Mouse (Mus musculus) heart, adult 2 months (tissue): ENCODE measurements at regions not wholly inside any gene's neighbourhood (a gene's known extent, or its start where the extent isn't known, plus 50 kb on each side); places are given as distances from the start of the nearest gene placed in this dataset.

ENCODE experiments used
- DNase-seq, 2 experiments: peaks; one replicate each; pipeline ENCODE4 v3.0.0; 2021
- H3K27ac ChIP-seq: fragments of 200-600 bp; 2 replicates; pipeline ENCODE4 v1.8.1; 2022
- H3K27me3 ChIP-seq: fragments of 200-500 bp; 2 replicates; pipeline ENCODE4 v1.6.1; 2012; ENCODE audit warnings: mild to moderate bottlenecking, low read length, inconsistent platforms, mixed read lengths; ENCODE audit not compliant: control insufficient read depth, insufficient read depth
- H3K36me3 ChIP-seq: fragments of 200-500 bp; 2 replicates; pipeline ENCODE4 v1.6.1; 2012; ENCODE audit warnings: low read length, inconsistent platforms; ENCODE audit not compliant: control insufficient read depth, insufficient read depth
- H3K4me1 ChIP-seq: fragments of 200-500 bp; 2 replicates; pipeline ENCODE4 v1.6.1; 2011; ENCODE audit warnings: low read length; ENCODE audit not compliant: control insufficient read depth, insufficient read depth
- H3K4me3 ChIP-seq: fragments of 200-600 bp; 2 replicates; pipeline ENCODE4 v1.8.1; 2022
- H3K79me2 ChIP-seq: fragments of 200-500 bp; replicated peaks from 2 replicates; pipeline ENCODE4 v1.6.1; 2012; ENCODE audit warnings: mild to moderate bottlenecking, inconsistent platforms, low read length, moderate library complexity, mixed read lengths; ENCODE audit not compliant: control insufficient read depth, insufficient read depth
- H3K9ac ChIP-seq: fragments of 200-500 bp; 2 replicates; pipeline ENCODE4 v1.6.1; 2012; ENCODE audit warnings: low read depth, mild to moderate bottlenecking, control low read depth, inconsistent platforms, low read length, mixed read lengths
- CTCF ChIP-seq: fragments of 200-600 bp; IDR thresholded peaks from 2 replicates; pipeline ENCODE4 v1.8.1; 2022; ENCODE audit warnings: antibody characterized with exemption, mild to moderate bottlenecking, moderate library complexity
- EP300 ChIP-seq: fragments of 200-500 bp; IDR thresholded peaks from 2 replicates; pipeline ENCODE4 v1.6.1; 2011; ENCODE audit warnings: low read depth, low read length, control low read depth; ENCODE audit not compliant: insufficient read depth
- POLR2A ChIP-seq: fragments of 200-500 bp; IDR thresholded peaks from 2 replicates; pipeline ENCODE4 v1.6.1; 2011; ENCODE audit warnings: mild to moderate bottlenecking, low read depth, low read length, control low read depth; ENCODE audit not compliant: insufficient read depth
- whole genome bisulfite sequencing: fragments of 180-500 bp; shearing (Covaris S2); methylation state at CpG from one replicate; pipeline ENCODE4 v1.1.7; 2018; 5-methylcytosine and 5-hydroxymethylcytosine counted together
- intact Hi-C: fragments of 180-260 bp; cut with DNase I; formaldehyde crosslinking; loops from one replicate; pipeline ENCODE4 v1.15.1; 2025

DNA sequence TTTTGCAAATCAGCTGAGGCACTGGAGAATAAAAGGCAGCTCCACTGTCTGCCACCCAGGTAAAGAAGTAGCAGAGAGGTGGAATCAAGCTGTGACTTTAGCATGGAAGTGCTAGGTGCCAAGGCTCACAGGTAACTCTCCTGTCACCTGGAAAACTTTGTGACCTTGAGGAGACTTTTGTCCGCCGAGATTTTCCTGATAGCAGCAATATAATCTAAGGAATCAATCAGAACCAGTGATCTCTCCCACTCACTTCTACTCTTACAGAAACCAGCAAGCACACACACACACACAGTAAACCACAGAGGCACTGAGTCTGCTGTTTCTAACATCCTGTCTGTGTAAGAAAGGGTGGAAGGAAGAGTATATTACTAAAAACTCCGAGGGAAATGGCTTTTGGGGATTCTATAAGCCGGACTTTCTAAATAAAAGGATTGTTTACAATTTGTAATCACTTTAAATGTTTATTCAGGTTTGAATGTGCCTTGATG, 206.6 kb upstream of the Nmur2 start:
- DNase-seq, result no peak
- Histone ChIP-seq H3K9ac (no peak overlapping the region), H3K4me1 (no peaks in the 10 kb centered on the region), H3K27ac (no peak overlapping the region), H3K36me3 (no peaks in the 10 kb centered on the region), H3K27me3 (no peaks in the 10 kb centered on the region), H3K79me2 (no peaks in the 10 kb centered on the region), H3K4me3 (no peak overlapping the region)
- intact Hi-C loops, result no loop called here
- TF ChIP-seq EP300 (no peak), CTCF (no peak), POLR2A (no peak)
- WGBS, result 22% methylated on average over 4 of the region's 4 CpGs

DNA sequence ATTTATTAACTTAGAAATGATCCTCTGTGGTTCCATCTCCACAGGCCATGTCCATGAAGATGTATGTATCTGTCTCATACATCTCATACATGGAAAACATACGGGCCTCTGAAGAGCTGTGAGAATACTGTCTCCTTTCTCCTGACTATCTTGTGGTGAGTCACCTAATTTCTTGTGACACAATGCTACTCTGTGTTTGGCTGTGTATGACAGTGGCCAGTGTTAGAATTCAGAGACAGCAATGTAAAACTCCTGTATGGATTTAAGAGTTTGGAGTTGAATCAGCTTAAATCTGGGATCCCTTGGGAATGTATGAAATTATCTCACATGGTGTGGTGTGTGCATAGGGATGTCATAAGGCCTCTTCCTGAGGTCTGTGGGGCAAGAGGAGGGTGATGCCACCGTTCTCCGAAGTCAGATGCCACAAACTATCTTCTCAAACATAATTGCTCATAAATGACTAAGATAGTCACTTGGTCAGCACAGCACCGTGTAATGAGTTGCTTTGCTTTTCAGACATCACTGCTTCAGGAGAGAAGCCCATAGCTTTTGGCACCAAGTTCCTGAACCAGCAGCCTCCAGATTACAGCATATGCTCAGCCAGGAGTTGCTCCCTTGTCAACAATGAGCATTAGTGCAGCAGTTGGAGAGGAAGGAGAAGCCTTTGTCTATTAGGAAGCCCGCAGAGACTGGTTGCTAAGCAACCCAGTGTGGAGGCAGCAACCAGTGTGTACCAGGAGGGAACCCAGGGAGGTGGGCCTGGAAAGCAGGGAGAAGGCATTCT, 205.9 kb upstream of the Nmur2 start:
- H3K27me3 ChIP-seq, result no peaks in the 10 kb centered on the region
- no peaks in the 10 kb centered on the region for H3K36me3 ChIP-seq
- no peak for DNase-seq
- WGBS, result 55% methylated on average over 5 of the region's 5 CpGs
- no peak overlapping the region for H3K4me3 ChIP-seq
- H3K4me1 ChIP-seq, result no peaks in the 10 kb centered on the region
- intact Hi-C loops, result no loop called here
- H3K9ac ChIP-seq, result no peak overlapping the region
- H3K79me2 ChIP-seq, result no peaks in the 10 kb centered on the region
- H3K27ac ChIP-seq, result no peak overlapping the region
- no peak for TF ChIP-seq EP300
- TF ChIP-seq CTCF, result no peak
- no peak for TF ChIP-seq POLR2A

DNA sequence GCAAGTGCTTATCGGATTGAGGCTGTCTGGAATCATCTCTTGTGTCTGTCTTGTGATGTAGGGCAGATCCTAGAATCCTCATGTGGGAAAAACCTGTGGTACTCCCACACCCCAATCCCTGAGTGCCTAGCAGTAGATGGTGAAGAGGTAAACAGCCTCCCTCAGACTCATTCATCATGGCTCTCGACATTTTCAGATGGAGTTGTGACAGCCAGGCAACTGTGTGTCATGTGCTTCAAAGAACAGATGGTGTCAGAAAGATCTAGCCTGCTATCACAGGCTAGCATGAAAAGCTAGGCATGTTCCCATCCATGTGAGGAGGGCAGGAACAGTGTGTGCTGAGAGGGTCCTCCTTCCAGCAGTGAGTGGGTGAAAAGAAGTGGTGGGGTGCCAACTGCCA, 204.1 kb upstream of the Nmur2 start:
- TF ChIP-seq CTCF (no peak), EP300 (no peak), POLR2A (no peak)
- Histone ChIP-seq H3K36me3 (no peaks in the 10 kb centered on the region), H3K4me1 (no peaks in the 10 kb centered on the region), H3K9ac (no peak overlapping the region), H3K4me3 (no peak overlapping the region), H3K79me2 (no peaks in the 10 kb centered on the region), H3K27ac (no peak overlapping the region), H3K27me3 (no peaks in the 10 kb centered on the region)
- 71% methylated on average over 2 of the region's 2 CpGs for WGBS
- no peak for DNase-seq
- intact Hi-C loops, result loop anchor here (5.0 kb wide), 1 partner anchor 122 kb away; no protein-coding TSS in a partner anchor

DNA sequence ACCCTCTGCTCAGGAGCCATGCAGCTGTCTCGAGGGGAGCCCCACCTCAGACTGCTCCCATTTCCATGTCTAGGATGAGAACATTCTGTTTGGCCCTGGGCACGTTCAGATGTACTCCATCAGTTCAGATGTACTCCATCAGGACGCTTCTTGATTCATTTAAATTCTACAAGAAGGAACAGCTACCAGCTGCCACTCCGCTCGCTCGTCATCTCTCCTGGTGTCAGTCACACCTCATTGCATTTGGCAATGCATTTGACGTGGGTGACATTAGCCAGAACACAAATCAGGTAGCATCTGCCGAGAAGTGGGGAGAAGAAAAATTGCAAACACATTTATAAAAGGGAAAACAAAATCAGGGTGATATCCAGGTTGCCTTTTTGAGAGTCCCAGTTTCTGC, 202.6 kb upstream of the Nmur2 start:
- no peak for TF ChIP-seq CTCF
- TF ChIP-seq EP300, result no peak
- no peak for TF ChIP-seq POLR2A
- DNase-seq, result no peak
- no peaks in the 10 kb centered on the region for H3K27me3 ChIP-seq
- H3K36me3 ChIP-seq, result no peaks in the 10 kb centered on the region
- H3K27ac ChIP-seq, result no peak overlapping the region
- 75% methylated on average over 8 of the region's 8 CpGs for WGBS
- H3K9ac ChIP-seq, result no peak overlapping the region
- H3K4me3 ChIP-seq, result no peak overlapping the region
- no peaks in the 10 kb centered on the region for H3K4me1 ChIP-seq
- intact Hi-C loops, result loop anchor here (5.0 kb wide), 1 partner anchor 124 kb away; no protein-coding TSS in a partner anchor
- no peaks in the 10 kb centered on the region for H3K79me2 ChIP-seq

DNA sequence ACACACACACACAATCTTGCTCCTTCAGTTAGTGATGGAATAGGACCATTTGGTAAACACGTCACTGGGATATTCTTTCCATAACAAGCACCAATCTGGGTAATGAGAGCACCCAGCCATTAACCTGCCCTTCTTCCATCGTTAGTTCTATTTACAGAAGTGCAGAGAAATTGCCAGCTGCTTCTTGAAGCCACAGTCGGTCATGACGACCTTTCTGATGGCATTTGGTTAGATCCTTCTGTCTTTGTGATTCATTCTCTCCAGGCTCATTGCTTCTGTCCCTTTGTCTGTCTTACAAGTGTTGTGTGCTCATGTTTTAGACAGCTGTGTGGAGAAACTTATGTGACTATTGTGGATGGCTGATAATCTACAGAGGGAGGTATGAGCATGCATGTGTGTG, 197.9 kb upstream of the Nmur2 start:
- DNase-seq, result no peak
- TF ChIP-seq POLR2A, result no peak
- no peak for TF ChIP-seq CTCF
- TF ChIP-seq EP300, result no peak
- no peak overlapping the region for H3K4me3 ChIP-seq
- no peaks in the 10 kb centered on the region for H3K79me2 ChIP-seq
- no peaks in the 10 kb centered on the region for H3K27me3 ChIP-seq
- no peaks in the 10 kb centered on the region for H3K36me3 ChIP-seq
- no peaks in the 10 kb centered on the region for H3K4me1 ChIP-seq
- intact Hi-C loops, result no loop called here
- WGBS, result 51% methylated on average over 4 of the region's 4 CpGs
- no peak overlapping the region for H3K9ac ChIP-seq
- no peak overlapping the region for H3K27ac ChIP-seq

DNA sequence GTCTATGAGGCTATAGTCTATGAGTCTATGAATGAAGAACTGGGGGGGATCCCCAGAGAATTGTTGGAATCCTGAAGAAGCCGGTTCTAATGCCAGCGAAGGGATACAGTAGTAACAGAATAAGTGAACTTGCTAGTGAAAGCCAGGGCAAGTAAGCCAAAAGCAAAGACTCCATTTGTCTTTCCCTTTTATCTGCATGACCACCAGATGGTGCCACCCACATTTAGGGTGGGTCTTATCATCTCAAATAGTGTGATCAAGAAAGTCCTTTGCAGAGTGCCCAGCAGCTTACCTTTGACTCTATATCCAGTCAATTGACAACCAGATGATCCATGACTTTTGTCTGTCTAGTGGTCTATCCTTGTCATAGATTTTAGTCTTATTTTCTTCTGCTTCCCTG, 184.2 kb upstream of the Nmur2 start:
- Histone ChIP-seq H3K9ac (no peak overlapping the region), H3K36me3 (no peaks in the 10 kb centered on the region), H3K4me1 (no peaks in the 10 kb centered on the region), H3K4me3 (no peak overlapping the region), H3K27me3 (no peaks in the 10 kb centered on the region), H3K79me2 (no peaks in the 10 kb centered on the region), H3K27ac (no peak overlapping the region)
- intact Hi-C loops, result loop anchor here (10.0 kb wide), 1 partner anchor 1240 kb away; no protein-coding TSS in a partner anchor
- TF ChIP-seq CTCF (peak; percentile 61), EP300 (no peak)
- WGBS, result 80% methylated on average over 2 of the region's 2 CpGs
- DNase-seq, result no peak

DNA sequence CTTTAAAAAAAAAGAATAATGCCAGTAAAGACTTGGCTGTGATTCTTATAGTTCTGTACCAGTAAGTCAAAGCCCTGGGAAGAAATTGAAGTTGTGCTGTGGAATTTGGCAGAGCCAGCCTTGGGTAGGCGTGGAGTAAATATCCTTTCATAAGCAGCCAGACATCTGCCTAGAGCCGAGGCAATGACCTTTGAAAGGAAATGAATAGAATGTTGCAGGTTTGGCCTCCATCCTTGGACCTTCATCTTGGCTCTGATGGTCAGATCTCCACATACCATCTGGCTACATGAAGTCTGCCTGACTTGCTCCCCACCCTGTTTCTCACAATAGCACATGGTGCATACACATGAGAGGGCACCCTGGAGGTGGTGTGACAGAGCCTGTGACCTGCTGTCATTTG, 174.9 kb upstream of the Nmur2 start:
- Histone ChIP-seq H3K36me3 (no peaks in the 10 kb centered on the region), H3K4me1 (no peaks in the 10 kb centered on the region), H3K9ac (no peak overlapping the region), H3K79me2 (no peaks in the 10 kb centered on the region), H3K27ac (no peak overlapping the region), H3K4me3 (no peak overlapping the region), H3K27me3 (no peaks in the 10 kb centered on the region)
- no peak for DNase-seq
- 66% methylated on average over 2 of the region's 2 CpGs for WGBS
- TF ChIP-seq EP300 (no peak), CTCF (no peak), POLR2A (no peak)
- intact Hi-C loops, result no loop called here
